Mouse (Mus musculus) adrenal gland, postnatal 4 days (tissue): Measurements from ENCODE around the gene Pnpo. TPM values are rescaled to one million over a fixed set of nuclear protein-coding genes. Genes with fewer than 3 reads are reported as not detected.

Experiments used
- DNase-seq, 2 experiments: peaks; one replicate each; pipeline ENCODE4 v3.0.0; 2021 to 2022; ENCODE audit warnings: low spot score in 2 of 2, mixed read lengths in 2 of 2
- total RNA-seq, 2 experiments: library from RNA; stranded (reverse); gene quantifications; 2 replicates each; pipeline ENCODE4 v1.2.3; 2021

Gene Pnpo
- total RNA-seq, 2 experiments from 2014 or later, result 27.5 to 35.0 TPM

DNA sequence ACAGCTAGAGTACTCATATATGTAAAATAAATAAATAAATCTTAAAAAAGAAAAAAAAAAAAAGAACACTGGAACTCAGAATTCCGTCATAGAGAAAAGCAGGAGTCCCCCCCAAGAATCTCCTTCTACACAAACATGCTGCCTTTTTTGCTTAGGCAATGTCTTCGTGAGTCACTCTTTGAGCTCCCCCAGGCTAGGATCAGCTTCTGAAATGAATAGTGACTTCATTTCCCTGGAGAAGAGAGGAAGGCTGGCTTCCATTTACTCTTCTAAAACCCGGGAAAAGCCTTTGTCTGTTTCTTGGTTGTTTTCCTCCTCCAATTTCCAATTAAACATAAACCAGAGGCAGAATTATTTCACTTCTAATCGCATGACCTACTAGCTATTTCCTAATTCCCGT, 29.1 kb upstream of the Pnpo start:
- DNase-seq, result no peak

DNA sequence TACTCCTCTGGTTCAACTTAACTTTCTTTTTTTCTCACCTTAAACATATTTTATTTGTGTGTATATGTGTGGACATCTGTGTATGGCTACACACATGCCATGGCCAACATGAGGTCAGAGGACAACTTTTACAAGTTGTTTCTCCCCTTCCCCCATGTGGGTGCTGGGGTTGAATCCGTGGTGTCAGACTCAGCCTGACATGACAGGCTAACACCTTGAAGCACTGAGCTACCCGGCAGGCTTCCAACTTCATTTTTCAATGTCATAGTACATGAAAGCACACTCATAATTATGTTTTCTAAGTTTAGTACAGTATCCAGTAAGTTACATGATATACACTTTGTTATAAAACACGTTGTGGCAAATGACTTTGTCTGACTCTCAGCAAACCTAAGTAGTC, 26.6 kb upstream of the Pnpo start:
- DNase-seq, result no peak

DNA sequence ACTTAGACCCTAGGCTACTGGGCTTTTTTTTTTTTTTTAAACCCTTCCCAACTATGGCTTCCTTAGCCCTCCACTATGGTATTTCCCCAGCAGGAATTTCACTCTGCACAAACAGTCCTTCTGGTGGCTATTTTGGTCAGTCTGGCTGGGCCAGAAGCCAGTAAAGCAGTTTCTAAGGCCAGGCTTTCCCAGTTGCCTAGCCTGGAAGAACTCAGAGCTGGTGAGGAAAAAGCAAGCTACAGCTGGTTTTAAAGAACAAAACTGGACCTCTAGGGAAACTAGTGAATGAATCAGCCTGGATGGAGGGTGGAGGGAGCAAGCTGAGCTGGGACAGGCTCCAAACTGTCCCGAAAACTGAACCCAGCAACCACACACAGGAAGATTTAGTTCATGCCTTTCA, 26.0 kb upstream of the Pnpo start:
- no peak for DNase-seq

DNA sequence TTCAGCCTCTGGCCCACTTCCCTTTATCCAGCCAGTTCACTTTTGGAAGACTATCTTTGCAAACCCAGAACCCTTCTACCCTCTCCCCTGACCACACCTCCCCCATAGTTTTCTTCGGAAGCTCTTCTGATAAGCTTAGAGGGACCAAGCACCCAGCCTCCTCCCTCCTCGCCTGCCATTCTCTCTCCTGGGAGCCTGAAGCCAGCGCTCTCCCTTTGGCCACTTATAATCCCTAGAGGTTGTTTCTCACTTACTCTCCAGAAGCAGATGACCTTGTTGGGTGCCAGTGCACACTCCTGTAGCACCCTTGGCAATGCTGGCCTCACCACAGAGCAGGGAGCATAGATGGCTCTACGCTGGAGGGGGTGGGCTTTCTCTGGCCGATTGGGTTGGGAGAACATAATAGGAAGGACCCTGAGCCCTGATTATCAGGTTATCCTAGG, 25.5 kb upstream of the Pnpo start:
- no peak for DNase-seq

DNA sequence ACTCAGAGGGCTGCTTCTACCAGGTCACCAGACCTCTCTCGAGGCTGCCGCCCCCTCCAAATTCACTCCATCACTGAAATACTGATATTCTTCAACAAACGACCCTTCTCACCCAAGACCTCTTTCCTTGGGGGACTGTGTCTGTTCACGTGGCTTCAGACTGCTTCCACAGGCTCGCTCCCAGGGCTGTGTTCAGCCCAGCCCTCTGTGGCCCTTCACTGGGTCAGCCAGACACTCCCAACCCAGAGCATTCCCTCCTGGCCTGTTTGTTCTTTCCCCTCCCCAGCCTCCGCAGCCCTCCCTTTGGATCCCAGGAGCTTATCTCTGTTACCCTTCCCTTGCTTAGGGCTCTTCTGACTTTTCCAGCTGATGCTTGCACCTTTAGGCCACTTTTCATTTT, 24.7 kb upstream of the Pnpo start:
- DNase-seq, result no peak

DNA sequence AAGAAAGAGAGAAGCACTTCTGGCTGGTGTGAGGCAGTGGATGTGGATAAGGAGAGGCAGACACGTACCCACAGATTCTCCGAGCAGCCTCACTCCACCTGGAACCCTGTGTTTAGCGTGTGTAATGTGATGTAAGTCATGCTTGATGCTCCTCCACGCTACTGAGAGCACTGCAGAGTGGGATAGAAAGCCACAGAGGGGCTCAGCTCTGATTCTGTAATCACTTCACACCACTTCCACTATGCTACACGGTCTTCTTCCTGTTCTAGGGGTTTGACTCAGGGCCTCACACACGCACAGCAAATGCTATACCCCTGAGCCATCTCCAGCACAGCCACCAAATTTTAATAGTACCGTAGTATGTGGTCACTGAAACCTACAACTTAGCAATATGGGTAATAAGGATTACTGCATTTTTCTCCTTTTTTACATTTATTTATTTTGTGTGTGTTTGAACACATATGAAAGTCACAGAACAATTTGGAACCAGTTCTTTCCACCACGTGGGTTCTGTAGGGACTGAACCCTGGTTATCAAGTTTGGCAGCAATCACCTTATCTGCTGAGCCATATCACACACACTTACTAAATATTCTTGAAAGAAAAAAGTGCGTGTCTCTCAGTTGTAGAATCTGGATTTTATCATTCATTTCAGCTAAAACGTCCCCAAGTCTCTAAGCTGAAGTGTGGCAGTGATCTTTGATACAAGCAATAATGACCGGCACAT, 23.9 kb upstream of the Pnpo start:
- no peak for DNase-seq

DNA sequence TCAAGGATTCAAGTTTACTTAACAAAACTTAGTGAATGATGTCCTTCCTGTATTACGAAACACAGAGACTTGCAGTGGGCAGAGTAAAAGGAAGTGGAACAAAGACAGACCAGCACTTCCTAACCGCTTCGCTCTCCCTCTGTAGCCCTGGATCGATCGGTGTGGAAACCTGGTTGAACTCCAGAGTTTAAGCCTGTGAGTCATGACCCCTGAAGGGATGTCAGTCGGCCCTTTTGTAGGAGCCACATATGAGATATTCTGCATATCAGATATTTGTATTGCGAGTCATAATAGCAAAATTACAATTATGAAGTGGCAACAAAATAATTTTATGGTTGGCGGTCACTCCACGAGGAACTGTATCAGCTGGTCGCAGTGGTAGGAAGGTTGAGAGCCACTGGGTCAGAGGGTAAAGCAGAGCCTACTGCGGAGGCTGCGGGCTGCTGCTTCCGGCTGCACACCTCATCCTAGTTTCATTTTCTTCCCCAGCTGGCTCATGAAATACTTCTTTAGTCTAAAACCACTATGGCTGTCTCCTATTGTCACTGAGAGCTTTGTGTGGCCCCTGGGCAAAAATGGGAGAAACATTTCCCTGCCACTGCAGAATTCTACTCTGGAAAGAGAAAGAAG, 23.2 kb upstream of the Pnpo start:
- no peak for DNase-seq

DNA sequence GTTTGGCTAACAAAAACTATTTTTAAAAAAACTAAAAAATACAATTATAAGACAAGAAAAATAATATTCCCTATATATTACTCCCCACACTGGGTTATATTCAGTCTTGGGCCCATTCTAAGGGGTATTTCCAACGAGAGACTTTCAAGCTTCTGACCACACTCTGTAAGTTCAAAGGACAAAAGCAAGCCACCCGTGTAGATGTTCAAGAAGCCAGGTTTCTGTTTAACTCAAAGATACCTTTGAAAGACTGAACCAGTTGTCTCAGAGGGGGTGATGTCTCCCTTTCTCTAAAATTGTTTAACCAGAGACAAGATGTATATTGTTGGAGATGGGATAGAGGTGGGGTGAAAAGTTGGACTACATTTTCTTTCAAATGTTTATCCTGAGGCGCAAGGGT, 22.4 kb upstream of the Pnpo start:
- no peak for DNase-seq

DNA sequence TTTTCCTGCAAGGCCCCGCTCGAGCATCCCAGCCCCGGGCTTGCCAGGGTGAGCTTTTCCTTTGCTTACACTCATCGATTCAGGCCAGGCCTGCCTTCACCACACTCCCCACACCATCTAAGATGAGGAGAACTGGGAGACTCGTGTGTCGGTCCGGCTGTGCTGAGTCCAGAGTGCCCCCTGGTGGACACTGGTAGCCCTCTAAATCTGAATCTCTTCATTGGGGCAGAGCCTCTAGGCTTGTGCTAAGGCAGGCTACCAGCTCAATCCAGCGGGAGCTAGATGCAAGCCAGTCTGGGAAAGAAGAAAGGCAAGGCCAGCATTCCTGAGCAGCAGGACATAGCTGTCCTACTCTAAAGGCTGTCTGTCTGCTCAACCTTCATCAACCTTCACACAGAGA, 19.8 kb upstream of the Pnpo start:
- peak; percentile 63 to 85 for DNase-seq

DNA sequence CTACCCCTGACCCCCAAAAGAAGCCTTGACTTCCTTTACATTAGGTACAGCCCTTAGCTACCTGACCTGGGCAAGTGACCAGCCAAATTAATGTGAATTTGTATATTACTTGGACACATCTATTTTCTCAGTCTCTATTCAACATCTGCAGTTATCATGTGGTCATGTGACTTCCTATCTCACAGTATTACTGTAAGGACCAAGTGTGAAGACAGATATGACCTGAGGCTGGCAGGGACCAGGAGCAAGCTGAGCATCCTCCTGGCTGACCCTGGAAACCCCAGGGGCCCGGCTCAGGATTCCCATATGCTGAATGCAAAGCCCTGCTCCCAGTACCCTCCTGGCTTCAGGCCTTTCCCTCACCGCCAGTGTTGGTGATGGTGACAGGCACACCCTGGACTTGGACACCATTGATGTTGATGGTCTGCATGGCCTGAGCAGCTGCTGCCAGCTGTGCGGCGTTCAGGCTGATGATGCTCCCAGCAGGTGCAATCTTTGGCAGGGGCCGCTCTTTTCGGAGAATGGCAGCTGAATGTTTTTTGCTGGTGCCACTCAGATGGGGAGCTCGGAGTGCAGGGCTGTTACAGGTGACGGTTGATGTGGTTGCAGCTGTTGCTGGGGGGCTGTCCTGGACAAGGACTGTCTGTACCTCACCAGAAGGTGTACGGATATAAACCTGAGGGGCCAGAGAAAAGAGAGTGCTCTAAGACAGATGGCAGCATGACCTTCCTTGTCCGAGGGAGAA, 13.4 kb upstream of the Pnpo start:
- DNase-seq, result no peak

DNA sequence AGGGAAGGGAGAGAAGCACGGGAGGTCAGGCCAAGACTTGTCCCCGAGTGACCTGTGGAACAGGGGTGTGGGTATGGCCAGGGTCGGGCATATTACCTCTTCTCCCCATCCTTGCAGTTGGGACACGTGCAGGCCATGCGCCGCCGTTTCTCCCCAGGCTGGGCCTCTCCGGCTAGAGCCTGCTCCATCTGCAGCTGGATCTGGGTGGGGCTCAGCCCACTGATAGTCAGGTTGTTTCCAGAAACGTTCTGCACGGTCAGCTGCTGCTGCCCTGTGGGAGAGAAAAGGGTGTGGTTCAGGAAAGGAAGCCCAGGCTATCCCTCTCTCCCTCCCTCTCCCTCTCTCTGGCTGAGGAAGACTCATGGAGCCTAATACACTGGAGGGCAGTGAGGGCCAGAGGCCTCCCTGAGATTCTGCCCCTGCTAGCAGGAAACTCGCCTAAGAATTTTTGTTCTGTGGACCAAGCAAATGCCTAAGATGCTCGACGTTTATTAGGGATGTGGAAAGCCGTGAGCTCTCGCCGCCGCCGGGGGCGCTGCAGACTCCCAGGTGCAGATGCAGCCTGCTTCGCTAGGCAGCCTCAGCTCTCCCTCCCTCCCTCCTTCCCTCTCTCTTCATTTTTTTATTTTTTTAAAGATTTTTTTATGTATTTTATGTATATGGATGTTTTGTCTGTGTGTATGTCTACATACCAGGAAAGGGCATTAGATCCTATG, 12.4 kb upstream of the Pnpo start:
- DNase-seq, result no peak

DNA sequence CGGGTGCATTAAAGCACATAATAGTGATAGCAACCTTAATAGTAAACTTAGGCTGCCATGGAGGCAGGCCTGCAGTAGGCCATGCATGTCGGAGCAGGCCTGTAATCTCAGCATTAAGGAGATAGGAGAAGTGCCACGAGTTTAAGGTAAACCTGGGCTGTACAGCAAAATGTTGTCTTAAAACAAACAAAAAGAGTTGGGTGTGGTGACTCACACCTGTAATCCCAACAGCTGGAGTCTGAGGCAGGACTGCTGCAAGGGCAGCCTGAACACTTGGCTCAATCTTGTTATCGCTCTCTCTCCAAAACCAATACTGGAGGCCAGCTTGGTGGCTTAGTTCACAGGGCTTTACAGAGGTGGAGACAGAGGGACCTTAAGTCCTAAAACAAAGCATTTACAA, 11.3 kb upstream of the Pnpo start:
- DNase-seq, result no peak

DNA sequence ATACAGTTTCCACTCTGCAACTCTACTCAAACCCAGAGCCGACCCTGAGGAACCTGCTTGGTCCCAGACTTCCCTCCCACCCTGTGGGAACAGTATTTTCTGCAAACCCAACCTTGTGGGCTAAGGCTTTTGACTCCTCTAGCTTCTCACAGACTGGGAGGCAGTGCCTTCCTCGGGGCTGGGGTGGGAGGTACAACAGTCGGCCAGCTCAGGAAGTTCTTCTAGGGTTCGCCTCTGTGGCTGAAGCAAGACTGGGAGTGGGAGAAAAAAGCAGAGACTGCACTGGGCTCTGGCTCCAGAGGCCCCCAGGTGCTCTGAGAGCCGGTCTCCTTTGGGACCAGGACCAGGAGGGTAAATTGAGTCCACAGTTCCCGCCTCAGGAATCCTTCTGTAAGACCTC, 9.1 kb upstream of the Pnpo start:
- no peak for DNase-seq

DNA sequence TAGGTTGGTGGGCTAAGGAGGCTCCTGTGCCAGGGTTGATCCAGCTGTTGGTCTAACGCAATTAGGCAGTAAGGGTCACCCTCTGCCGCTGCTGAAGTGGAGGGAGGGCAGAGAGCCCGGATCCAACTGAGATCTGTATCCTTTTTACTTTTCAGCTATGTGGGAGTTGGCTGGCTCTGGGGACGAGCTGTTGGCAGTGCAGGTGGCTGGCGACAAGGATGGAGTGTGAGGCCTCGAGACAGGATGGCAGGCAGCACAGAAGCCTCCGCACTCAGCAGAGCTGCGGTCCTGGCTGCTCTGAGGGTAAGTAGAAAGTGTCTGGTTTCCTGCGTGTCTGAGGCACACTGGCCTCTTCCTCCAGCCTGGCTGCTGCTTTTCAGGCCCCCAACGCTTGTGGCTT, 8.6 kb upstream of the Pnpo start:
- DNase-seq, result no peak

DNA sequence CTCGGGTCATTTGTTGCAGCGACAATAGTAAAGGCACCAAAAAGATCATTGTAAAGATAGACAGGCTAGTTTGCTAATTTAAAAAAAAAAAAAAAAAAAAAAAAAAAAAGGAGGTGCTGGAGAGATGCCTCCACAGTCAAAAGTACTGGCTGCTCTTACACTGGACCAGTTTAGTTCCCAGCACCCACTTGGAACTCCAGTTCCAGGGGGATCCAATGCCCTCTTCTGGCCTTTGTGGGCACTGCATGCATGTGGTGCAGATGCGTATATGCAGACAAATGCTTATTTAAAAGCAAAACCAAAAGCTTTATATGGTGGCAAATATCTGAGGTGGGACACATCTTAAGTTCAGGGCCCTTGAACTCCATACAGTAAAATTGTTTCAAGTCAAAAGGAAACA, 7.0 kb upstream of the Pnpo start:
- DNase-seq, result no peak

DNA sequence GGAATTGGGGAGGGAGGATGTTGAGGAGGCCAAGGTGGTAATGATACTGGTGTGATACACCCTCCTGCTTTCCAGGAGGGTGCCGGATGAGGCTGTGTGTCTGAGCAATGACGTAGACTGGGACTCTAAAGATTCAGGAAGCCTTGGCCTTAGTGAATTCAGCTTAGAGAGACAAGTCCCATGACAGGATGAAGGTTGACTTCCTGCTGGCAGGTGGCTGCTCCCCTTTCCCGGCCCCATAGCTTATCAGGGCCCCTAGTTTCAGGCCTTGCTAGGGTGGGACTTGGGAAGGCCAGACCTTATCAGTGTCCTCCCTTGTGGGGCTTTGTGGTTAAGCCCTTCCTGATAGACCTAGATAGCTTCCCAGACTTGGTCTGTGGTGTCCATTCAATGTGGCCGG, 4.1 kb upstream of the Pnpo start:
- no peak for DNase-seq

DNA sequence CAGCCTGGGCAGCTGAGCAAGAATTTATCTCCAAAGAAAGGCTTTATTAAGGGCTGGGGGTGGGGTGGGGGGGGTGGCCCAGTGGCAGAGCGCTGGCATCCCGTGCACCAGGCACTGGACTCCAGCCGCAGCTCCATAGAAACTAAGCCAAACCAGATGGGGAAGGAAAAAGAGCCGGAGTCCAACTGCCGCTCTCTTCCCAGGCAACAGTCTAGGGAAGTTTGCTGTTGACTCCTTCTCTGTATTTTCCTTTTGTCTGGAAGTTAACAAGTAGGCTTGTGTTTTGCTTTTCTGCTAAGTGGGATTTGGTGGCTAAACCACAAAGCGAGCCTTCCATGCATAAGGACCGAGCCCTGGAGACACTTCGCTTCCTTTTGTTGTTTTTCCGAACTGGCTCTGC, 2.7 kb upstream of the Pnpo start:
- no peak for DNase-seq

DNA sequence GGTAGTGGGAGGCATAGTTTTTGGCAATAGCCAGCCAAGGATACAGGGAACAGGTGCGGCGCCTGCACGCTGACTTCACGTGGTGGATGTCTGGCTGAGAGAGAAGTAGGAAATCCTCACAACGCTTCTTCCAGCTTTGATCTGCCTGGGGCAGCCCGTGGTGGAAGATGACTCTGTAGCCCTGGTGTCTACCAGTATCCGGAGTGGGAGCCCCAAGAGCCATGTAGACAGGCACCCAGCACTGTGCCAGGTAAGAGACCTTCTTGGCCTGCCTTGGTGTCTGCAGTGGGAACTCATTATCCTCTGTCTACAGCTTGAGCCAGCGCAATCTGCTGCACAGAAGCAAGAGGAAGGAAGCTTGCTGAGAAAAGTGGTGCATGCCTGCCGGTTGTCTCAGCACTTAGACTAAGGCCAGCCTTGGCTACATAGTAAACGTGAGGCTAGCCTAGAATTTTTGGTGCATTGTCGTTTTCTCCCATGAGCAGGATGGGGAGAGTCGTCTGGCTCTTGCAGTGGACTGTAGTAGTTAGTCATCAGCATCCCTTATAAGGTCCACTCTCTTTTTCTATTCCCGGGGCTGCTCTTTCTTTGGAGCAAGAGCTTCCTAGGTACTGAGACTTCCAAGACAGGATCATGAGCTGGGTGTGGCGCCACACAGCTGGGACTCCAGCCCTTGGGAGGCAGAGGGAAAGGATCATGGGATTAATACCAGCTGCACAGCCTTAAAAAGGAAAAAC, 1.2 kb upstream of the Pnpo start:
- no peak for DNase-seq

DNA sequence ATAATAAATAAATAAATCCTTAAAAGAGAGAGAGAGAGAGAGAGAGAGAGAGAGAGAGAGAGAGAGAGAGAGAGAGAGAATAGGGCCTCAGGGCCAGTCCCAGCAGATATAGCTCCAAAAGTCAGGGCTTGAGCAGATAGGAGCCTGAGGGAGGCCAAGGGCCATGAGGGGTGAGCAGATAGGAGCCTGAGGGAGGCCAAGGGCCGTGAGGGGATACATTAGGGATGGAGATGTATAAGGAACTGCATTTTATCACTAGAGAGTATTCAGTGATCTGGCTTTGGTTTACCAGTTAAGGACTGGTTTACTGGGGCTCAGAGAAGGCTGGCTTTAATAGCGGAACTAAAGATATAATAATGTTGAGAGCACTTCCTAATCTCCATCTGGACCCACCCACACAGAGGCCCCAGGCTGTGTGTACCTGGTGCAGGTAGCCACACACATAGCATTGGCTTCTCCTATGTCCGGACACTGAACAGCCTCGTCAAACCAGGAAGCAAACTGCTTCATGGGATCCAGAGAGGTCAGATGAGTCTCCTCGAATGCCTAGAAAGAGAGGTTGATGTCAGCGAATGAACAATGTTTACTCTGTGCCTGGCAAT, 1.7 kb downstream of the Pnpo start:
- no peak for DNase-seq

DNA sequence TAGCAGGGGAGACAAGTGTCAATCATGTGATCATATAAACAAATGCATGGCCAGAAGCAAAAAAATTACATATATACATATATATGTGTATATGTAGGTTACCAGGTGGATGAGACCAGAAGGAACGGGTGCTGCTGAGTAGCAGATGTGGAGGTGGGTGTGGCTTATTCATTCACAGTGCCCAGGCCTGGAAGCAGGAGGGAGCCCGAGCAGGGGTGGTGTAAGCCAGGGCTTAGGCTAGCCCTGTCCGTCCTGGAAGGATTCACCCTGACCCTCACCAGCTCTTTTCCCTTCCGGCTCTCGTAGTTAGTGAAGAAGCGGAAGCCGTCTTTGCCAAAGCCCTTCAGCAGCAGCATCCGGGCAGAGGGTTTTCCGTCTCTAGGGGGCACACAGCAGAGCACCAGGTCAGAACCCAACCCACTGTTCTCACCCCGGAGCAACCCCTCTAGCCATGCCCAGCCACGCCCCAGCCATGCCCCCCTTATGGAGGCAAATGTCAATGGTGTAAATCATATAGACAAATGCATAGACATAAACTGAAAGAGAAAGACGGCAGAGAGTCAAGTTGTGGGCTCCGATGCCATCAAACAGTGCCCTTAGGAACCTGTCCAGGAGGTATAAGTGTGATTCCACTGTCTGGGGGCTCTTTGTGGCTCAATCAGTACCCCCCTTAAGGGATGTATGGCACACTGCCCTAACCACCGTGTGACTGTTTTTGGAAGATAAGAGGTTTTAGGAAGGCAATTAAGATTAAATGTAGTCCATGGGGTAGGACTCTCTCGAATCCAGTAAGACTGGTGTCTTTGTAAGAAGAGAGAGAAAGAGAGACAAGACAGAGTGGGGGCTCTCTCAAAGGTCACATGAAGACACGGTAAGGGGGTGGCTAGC, 3.0 kb downstream of the Pnpo start:
- DNase-seq, result no peak
